In genomic region chr7:132994628-132995191, GRCm38 (mm10) we compare ENCODE assay signal across 16 mouse cellular contexts.
A peak's percentile ranks its signal among the peaks of the same experiment; 100 is the strongest.
DNase-seq lines count a peak whose midpoint lies in the region; ATAC-seq and TF ChIP-seq lines count a peak whose summit lies in the region.
"Had no signal": no experiment of that assay in that cellular context is flagged by ENCODE, and none has a peak within 500 bp of the region (broad histone marks: within the 10 kb centered on the region; RNA-seq: fewer than 3 reads in every experiment).

No protein-coding gene starts in this region.

- H3K27ac ChIP-seq in forebrain, embryonic 10.5 days = no peak overlapping the region
- no peak overlapping the region for H3K27ac ChIP-seq in forebrain, embryonic 13.5 days
- H3K27ac ChIP-seq in layer of hippocampus, adult 2 months = peak overlapping the region; percentile 61; the same call in 1 of the 2 replicates
- H3K27ac ChIP-seq: embryonic facial prominence, embryonic 13.5 days; limb, embryonic 15.5 days had no signal

- peak; percentile 9 for DNase-seq in forebrain, embryonic 10.5 days (ENCODE audit: extremely low spot score, low spot score)
- no peak for DNase-seq in layer of hippocampus, adult 2 months (ENCODE audit: low spot score in 2 of 2)
- no peak for DNase-seq in layer of hippocampus, postnatal 14 days (ENCODE audit: low spot score in 2 of 2)
- DNase-seq in testis, postnatal 10 days (ENCODE audit: low spot score) = peak; percentile 33
- no peak for DNase-seq in testis, postnatal 14 days (ENCODE audit: low spot score)
- no peak for DNase-seq in left cerebral cortex, postnatal 4 days
- DNase-seq in embryo, embryonic 10.5 days (ENCODE audit: low spot score) = no peak
- DNase-seq: adrenal gland, adult 8-10 months; cerebellum, adult 9-11 months; heart, adult 18-20 months; lung, postnatal 10 days; right cerebral cortex, postnatal 4 days had no signal

- no peaks in the 10 kb centered on the region for H3K27me3 ChIP-seq in forebrain, embryonic 10.5 days (ENCODE audit: poor library complexity, severe bottlenecking)
- H3K27me3 ChIP-seq in forebrain, embryonic 13.5 days = no peaks in the 10 kb centered on the region
- H3K27me3 ChIP-seq: embryonic facial prominence, embryonic 13.5 days; limb, embryonic 15.5 days had no signal

- no peak for ATAC-seq in forebrain, embryonic 13.5 days
- ATAC-seq: intestine, postnatal 0 days had no signal

- peaks cover 100% of the 10 kb centered on the region for H3K36me3 ChIP-seq in forebrain, embryonic 10.5 days (replicated peaks)
- peaks cover 86% of the 10 kb centered on the region for H3K36me3 ChIP-seq in forebrain, embryonic 13.5 days (ENCODE audit: poor library complexity, severe bottlenecking)

- TF ChIP-seq CTCF in layer of hippocampus, adult 2 months (conservative IDR thresholded peaks at IDR 0.05) = no peak

- H3K9me3 ChIP-seq in forebrain, embryonic 10.5 days = no peaks in the 10 kb centered on the region
- no peaks in the 10 kb centered on the region for H3K9me3 ChIP-seq in forebrain, embryonic 13.5 days (replicated peaks)
- H3K9me3 ChIP-seq: embryonic facial prominence, embryonic 13.5 days; limb, embryonic 15.5 days had no signal

- intact Hi-C loops in left cerebral cortex, postnatal 4 days (cut with DNase I) = no loop called here

- no peak overlapping the region for H3K4me2 ChIP-seq in forebrain, embryonic 13.5 days
- H3K4me2 ChIP-seq: embryonic facial prominence, embryonic 13.5 days; limb, embryonic 15.5 days had no signal

- no peak overlapping the region for H3K4me3 ChIP-seq in forebrain, embryonic 10.5 days
- no peak overlapping the region for H3K4me3 ChIP-seq in forebrain, embryonic 13.5 days
- no peak overlapping the region for H3K4me3 ChIP-seq in layer of hippocampus, adult 2 months
- H3K4me3 ChIP-seq: embryonic facial prominence, embryonic 13.5 days; limb, embryonic 15.5 days had no signal

- no peak overlapping the region for H3K9ac ChIP-seq in forebrain, embryonic 13.5 days
- H3K9ac ChIP-seq: embryonic facial prominence, embryonic 13.5 days; limb, embryonic 15.5 days had no signal

- H3K4me1 ChIP-seq in forebrain, embryonic 10.5 days = no peaks in the 10 kb centered on the region
- H3K4me1 ChIP-seq in forebrain, embryonic 13.5 days = no peaks in the 10 kb centered on the region
- H3K4me1 ChIP-seq: embryonic facial prominence, embryonic 13.5 days; limb, embryonic 15.5 days had no signal

- 87% methylated on average over 6 of the region's 6 CpGs for WGBS in forebrain, embryonic 10.5 days
- 77% methylated on average over 6 of the region's 6 CpGs for WGBS in forebrain, embryonic 13.5 days

Comparison
In these comparisons a context has a peak if more than half of its experiments do, and no peak if none do; other contexts are left out.
1. DNase-seq: peak in forebrain, embryonic 10.5 days (single experiment) and testis, postnatal 10 days (single experiment); none in layer of hippocampus, adult 2 months (0 of 2), layer of hippocampus, postnatal 14 days (0 of 2), testis, postnatal 14 days (single experiment), left cerebral cortex, postnatal 4 days (single experiment) and embryo, embryonic 10.5 days (single experiment).